Mouse (Mus musculus) spleen, adult 12 weeks (tissue): ENCODE data around the gene Vmn2r36.
"Not testable (repeated sequence)": the region's sequence is repeated elsewhere in the genome, so short reads cannot be mapped to it uniquely, and the experiment has no call there.

Experiments
- DNase-seq: peaks from one replicate; pipeline ENCODE4 v3.0.0; 2022; ENCODE audit warnings: low spot score

Gene Vmn2r36

DNA sequence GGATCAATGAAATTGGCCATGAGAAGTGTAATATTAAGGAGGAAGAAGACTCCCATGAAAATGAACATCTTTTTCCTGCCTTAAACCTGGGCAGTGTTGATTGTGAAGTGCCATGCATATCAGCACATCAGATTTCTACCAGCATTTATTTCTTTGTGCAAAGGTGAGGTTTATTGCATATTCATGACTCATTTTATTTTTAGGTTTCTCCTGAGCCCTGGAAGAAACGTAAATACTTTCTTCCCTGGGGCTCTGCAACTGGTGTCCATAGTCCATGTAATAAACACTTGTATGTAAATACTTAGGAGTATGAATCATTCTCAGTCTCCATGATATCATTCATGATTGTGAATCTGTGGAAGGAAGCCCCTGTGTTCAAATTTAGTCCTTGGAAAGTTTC is at the start of gene Vmn2r36:
Vmn2r36 (minus strand) TSS at position 101 of the 400 bp plus-strand sequence.
- not testable (repeated sequence) for DNase-seq
